Mouse (Mus musculus) frontal cortex, postnatal 10 days (tissue): ENCODE results near the gene Ptgdr.
"Not testable (repeated sequence)": the region's sequence is repeated elsewhere in the genome, so short reads cannot be mapped to it uniquely, and the experiment has no call there.

ENCODE experiments used
- DNase-seq, 2 experiments: peaks; one replicate each; pipeline ENCODE4 v3.0.0; 2022; ENCODE audit warnings: low spot score in 2 of 2, mixed read lengths in 1 of 2

The Ptgdr gene

DNA sequence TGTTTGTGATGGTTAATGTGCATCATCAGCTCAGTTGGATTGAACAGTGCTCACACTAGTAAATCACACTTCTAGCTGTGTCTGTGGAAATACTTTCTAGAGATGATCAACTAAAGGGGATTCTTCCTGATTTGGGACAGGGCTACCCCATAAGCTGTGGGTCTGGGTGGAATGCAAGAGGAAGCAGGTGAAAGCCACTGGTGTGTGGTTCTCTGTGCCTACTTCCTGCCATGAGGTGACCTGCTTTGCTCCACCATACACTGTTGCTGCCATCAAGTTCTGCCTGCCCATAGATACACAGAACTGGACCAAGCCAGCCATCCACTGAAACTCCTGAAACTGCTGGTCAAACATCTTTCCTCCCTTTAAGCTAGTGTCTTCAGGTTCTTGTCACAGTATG is 46.0 kb downstream of the Ptgdr start:
- not testable (repeated sequence) for DNase-seq
